Mouse (Mus musculus): ENCODE measurements around the gene Carmil1. TPM values are rescaled to one million over a fixed set of nuclear protein-coding genes. Genes with fewer than 3 reads are reported as not detected.

Gene Carmil1
- polyA plus RNA-seq, 1 experiment from 2014 or later: 5.9 TPM

DNA sequence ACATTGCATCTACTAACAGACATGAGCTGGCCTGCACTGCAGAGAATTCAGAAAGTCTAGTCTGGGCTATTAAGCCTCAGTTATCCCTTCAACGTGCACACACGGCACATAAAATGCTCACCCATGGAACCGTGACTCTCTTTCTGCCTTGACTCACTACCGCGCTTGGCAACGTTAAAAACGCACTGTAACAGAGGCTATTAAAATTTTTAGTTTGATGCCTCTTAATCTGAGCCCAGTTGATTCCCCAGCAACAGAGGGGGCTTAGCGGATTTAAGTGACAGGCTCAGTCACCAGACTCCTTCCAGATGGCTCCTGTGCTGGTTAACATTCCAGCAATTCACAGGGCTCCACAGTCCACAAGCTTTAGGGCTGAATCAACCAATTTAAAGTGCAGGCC is 213.0 kb downstream of the Carmil1 start:
- H3K27me3 ChIP-seq (ENCODE audit: insufficient read depth, low read length): no peaks in the 10 kb centered on the region
- no peak for DNase-seq
- ATAC-seq: no peak

DNA sequence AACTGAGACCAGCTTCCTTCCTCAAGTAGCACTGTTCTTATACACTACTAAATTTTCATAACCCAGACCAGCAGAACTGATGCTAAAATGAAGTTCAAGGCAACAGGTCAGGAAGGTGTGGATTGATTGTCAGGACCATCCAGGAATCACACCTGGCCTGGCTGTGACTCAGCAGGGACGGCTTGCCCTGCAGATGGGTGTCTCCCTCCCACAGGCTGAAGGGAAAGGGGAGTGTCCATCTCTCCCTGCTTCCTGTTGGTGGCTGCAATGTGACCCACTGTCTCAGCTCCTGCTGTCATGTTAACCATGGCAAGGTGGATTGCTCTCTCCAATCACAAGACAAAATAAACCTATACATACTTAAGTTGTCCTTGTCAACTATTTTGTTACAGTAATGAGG is 215.1 kb downstream of the Carmil1 start:
- no peak overlapping the region for H3K9ac ChIP-seq (replicated peaks)
- H3K9me3 ChIP-seq (ENCODE audit: low read length): no peaks in the 10 kb centered on the region
- 48% methylated on average over 1 of the region's 1 CpGs for WGBS (ENCODE audit: insufficient replicate concordance)
- H3K4me1 ChIP-seq (ENCODE audit: insufficient read depth): no peaks in the 10 kb centered on the region
- peaks cover 7% of the 10 kb centered on the region; the same call in 1 of the 2 replicates for H3K36me3 ChIP-seq (replicated peaks; ENCODE audit: insufficient read depth, low read length)
- TF ChIP-seq EP300 (IDR thresholded peaks at IDR 0.05; ENCODE audit: low read depth) (no peak), CTCF (IDR thresholded peaks at IDR 0.05; ENCODE audit: low read depth) (no peak)
- no peak overlapping the region for H3K4me3 ChIP-seq (ENCODE audit: low read depth, low read length)
- H3K27ac ChIP-seq (ENCODE audit: low read depth): no peak overlapping the region
- no peak overlapping the region for H3K4me2 ChIP-seq (ENCODE audit: low read depth, low read length)
- no peak for ATAC-seq
- DNase-seq: no peak
- H3K27me3 ChIP-seq (ENCODE audit: insufficient read depth, low read length): no peaks in the 10 kb centered on the region

More for the DNA sequence above, 213.0 kb downstream of the Carmil1 start:
- WGBS (ENCODE audit: insufficient replicate concordance): 89% methylated on average over 8 of the region's 8 CpGs
- no peak overlapping the region for H3K4me2 ChIP-seq (ENCODE audit: low read depth, low read length)
- H3K9ac ChIP-seq (replicated peaks): no peak overlapping the region
- no peak overlapping the region for H3K27ac ChIP-seq (ENCODE audit: low read depth)
- peaks cover 7% of the 10 kb centered on the region; the same call in 1 of the 2 replicates for H3K36me3 ChIP-seq (replicated peaks; ENCODE audit: insufficient read depth, low read length)
- H3K4me1 ChIP-seq (ENCODE audit: insufficient read depth): no peaks in the 10 kb centered on the region
- TF ChIP-seq CTCF (IDR thresholded peaks at IDR 0.05; ENCODE audit: low read depth): no peak
- TF ChIP-seq EP300 (IDR thresholded peaks at IDR 0.05; ENCODE audit: low read depth): no peak
- no peaks in the 10 kb centered on the region for H3K9me3 ChIP-seq (ENCODE audit: low read length)
- no peak overlapping the region for H3K4me3 ChIP-seq (ENCODE audit: low read depth, low read length)

- Histone ChIP-seq H3K4me3 (ENCODE audit: low read depth, low read length) (no peak overlapping the region), H3K27me3 (ENCODE audit: insufficient read depth, low read length) (no peaks in the 10 kb centered on the region), H3K4me1 (ENCODE audit: insufficient read depth) (no peaks in the 10 kb centered on the region), H3K36me3 (replicated peaks; ENCODE audit: insufficient read depth, low read length) (peaks cover 7% of the 10 kb centered on the region; the same call in 1 of the 2 replicates), H3K4me2 (ENCODE audit: low read depth, low read length) (no peak overlapping the region), H3K27ac (ENCODE audit: low read depth) (no peak overlapping the region), H3K9me3 (ENCODE audit: low read length) (no peaks in the 10 kb centered on the region), H3K9ac (replicated peaks) (no peak overlapping the region)
- 91% methylated on average over 4 of the region's 4 CpGs for WGBS (ENCODE audit: insufficient replicate concordance)
- TF ChIP-seq CTCF (IDR thresholded peaks at IDR 0.05; ENCODE audit: low read depth) (no peak), EP300 (IDR thresholded peaks at IDR 0.05; ENCODE audit: low read depth) (no peak)
- DNase-seq (no peak), ATAC-seq (no peak)
Observed at GRCm38 (mm10) chr13:24062770-24063169, 217.8 kb downstream of the Carmil1 start.

DNA sequence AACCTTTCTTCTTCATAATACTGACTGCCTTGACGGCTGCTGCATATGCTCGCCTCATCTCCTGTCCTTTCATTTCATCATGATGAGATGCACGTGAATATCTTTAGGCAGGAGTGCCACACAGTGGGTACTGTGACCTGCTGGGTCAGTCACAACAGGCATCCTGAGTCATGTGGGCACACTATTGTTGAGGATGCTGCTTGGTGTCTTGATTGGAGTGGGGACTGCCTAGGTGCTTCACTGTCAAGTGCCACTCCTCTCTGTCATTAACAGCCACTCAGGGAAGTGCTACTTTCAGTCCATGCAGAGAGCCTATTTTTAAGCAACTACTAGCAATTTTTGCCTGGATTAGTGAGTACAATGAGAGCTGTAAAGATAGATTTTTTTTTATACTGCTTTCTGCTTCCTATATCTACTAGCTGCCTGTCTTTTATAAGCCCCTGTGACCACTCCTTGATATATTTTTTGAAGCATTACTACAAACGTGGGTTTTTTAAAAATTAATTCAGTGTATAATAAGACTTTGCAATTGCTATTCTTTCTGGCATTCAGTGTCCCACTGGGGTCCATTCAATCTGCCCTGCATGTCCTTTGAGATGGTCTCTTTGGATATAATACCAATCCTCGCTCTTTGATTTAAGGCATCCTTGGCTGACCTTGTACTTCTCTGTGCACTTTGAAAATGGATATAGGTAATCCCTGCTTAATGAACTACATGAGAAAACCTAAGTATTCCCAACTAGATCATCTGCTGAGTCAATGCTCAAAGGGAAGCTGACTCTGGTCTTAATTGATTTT is 225.3 kb downstream of the Carmil1 start:
- no peak overlapping the region for H3K4me3 ChIP-seq (ENCODE audit: low read depth, low read length)
- 74% methylated on average over 5 of the region's 5 CpGs for WGBS (ENCODE audit: insufficient replicate concordance)
- no peak for DNase-seq
- H3K9ac ChIP-seq (replicated peaks): no peak overlapping the region
- H3K4me1 ChIP-seq (ENCODE audit: insufficient read depth): peaks cover 10% of the 10 kb centered on the region
- H3K4me2 ChIP-seq (ENCODE audit: low read depth, low read length): no peak overlapping the region
- ATAC-seq: no peak
- H3K9me3 ChIP-seq (ENCODE audit: low read length): no peaks in the 10 kb centered on the region
- no peaks in the 10 kb centered on the region for H3K27me3 ChIP-seq (ENCODE audit: insufficient read depth, low read length)
- TF ChIP-seq CTCF (IDR thresholded peaks at IDR 0.05; ENCODE audit: low read depth): no peak
- no peak for TF ChIP-seq EP300 (IDR thresholded peaks at IDR 0.05; ENCODE audit: low read depth)
- no peak overlapping the region for H3K27ac ChIP-seq (ENCODE audit: low read depth)
- H3K36me3 ChIP-seq (replicated peaks; ENCODE audit: insufficient read depth, low read length): no peaks in the 10 kb centered on the region

DNA sequence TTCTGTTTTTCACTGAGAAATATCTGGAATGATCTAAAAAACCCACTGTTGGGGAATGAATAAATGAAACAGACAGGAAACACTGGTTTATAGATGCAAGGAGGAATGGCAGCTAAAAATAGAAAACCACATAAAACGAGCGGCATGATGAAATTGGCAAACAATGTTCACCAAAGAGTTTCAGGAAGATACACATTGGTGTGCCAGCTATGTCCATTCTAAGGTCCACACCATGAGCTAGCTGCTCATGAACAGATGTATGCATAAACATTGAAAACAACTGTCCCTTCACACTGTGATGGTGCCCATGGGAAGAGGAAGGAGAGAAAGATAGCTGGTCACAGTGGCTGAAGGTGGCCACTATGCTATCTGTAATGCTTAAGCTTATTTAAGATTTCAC is 229.1 kb downstream of the Carmil1 start:
- DNase-seq (no peak), ATAC-seq (peak; percentile 58)
- peak overlapping the region; percentile 55; the same call in 1 of the 2 replicates for H3K27ac ChIP-seq (ENCODE audit: low read depth)
- H3K4me3 ChIP-seq (ENCODE audit: low read depth, low read length): no peak overlapping the region
- TF ChIP-seq EP300 (IDR thresholded peaks at IDR 0.05; ENCODE audit: low read depth) (no peak), CTCF (IDR thresholded peaks at IDR 0.05; ENCODE audit: low read depth) (no peak)
- H3K36me3 ChIP-seq (replicated peaks; ENCODE audit: insufficient read depth, low read length): no peaks in the 10 kb centered on the region
- H3K4me1 ChIP-seq (ENCODE audit: insufficient read depth): peaks cover 10% of the 10 kb centered on the region
- no peak overlapping the region for H3K4me2 ChIP-seq (ENCODE audit: low read depth, low read length)
- no peaks in the 10 kb centered on the region for H3K27me3 ChIP-seq (ENCODE audit: insufficient read depth, low read length)
- no peak overlapping the region for H3K9ac ChIP-seq (replicated peaks)
- 23% methylated on average over 2 of the region's 2 CpGs for WGBS (ENCODE audit: insufficient replicate concordance)
- no peaks in the 10 kb centered on the region for H3K9me3 ChIP-seq (ENCODE audit: low read length)

GRCm38 (mm10) chr13:24050330-24050729 is 230.3 kb downstream of the Carmil1 start:
- Histone ChIP-seq H3K27me3 (ENCODE audit: insufficient read depth, low read length) (no peaks in the 10 kb centered on the region), H3K36me3 (replicated peaks; ENCODE audit: insufficient read depth, low read length) (no peaks in the 10 kb centered on the region), H3K9me3 (ENCODE audit: low read length) (no peaks in the 10 kb centered on the region), H3K27ac (ENCODE audit: low read depth) (no peak overlapping the region), H3K4me1 (ENCODE audit: insufficient read depth) (peaks cover 10% of the 10 kb centered on the region), H3K9ac (replicated peaks) (no peak overlapping the region), H3K4me3 (ENCODE audit: low read depth, low read length) (no peak overlapping the region), H3K4me2 (ENCODE audit: low read depth, low read length) (no peak overlapping the region)
- no peak for ATAC-seq
- WGBS (ENCODE audit: insufficient replicate concordance): 73% methylated on average over 5 of the region's 5 CpGs
- TF ChIP-seq CTCF (IDR thresholded peaks at IDR 0.05; ENCODE audit: low read depth) (no peak), EP300 (IDR thresholded peaks at IDR 0.05; ENCODE audit: low read depth) (no peak)
- no peak for DNase-seq

Data from liver, postnatal 0 days (tissue).